Mouse (Mus musculus) layer of hippocampus, adult 9-10 months (tissue): ENCODE measurements around the gene Gm20814.
"Not testable (repeated sequence)": the region's sequence is repeated elsewhere in the genome, so short reads cannot be mapped to it uniquely, and the experiment has no call there.

Source experiments
- DNase-seq: peaks from one replicate; pipeline ENCODE4 v3.0.0; 2022; ENCODE audit warnings: low spot score

Gm20814 gene

DNA sequence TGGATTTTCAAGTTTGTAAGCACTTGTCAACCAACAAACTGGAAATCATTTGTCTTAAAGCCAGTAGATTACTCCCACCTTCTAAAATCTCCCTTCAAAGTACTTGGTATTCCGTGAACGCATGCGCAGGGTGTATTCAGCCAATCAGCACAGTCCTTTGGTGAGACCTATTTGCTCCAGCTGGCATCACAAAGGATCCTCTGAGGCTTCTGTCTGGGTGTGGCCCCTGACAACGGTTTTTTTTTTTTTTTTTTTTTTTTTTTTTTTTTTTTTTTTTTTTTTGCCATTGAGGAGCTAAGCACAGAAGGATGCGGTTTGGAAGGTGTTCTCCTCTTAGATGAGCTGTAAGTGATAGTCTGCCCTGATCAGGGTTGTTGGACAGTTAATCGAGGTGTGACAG, at the start of gene Gm20814:
Gm20814 (plus strand) TSS at position 301 of the 400 bp plus-strand sequence.
- not testable (repeated sequence) for DNase-seq
